Mouse (Mus musculus): ENCODE data around the gene Folr1. TPM values are rescaled to one million over a fixed set of nuclear protein-coding genes. Genes with fewer than 3 reads are reported as not detected.

Gene Folr1
- polyA plus RNA-seq, 1 experiment from 2014 or later, result 0.41 TPM

DNA sequence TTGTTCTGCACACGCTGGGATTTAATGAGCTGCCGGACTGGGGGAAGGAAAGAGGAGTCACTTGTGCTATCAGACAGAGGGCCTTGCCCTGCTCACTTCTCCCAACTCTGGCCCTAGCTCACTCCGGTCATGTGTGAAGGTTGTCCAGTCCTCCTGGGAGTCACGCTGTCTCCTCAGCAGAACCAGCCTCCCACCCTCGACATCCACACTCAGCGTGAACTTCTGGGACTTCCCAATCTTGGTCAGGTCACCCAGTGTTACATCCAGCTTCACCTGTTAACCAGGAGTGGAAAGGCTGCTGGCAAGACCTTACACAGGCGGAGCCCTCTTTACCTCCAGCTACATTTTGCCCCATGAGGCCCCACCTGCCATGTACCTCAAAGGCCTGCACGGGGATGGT is 39.2 kb downstream of the Folr1 start:
- H3K4me3 ChIP-seq (replicated peaks), result no peak overlapping the region
- H3K27ac ChIP-seq, result no peak overlapping the region
- peaks cover 13% of the 10 kb centered on the region for H3K4me1 ChIP-seq (replicated peaks)
- H3K4me2 ChIP-seq, result no peak overlapping the region
- peaks cover 17% of the 10 kb centered on the region for H3K27me3 ChIP-seq
- 76% methylated on average over 8 of the region's 8 CpGs for WGBS (ENCODE audit: insufficient replicate concordance)
- no peak for ATAC-seq (ENCODE audit: low read depth)
- no peaks in the 10 kb centered on the region for H3K9me3 ChIP-seq (replicated peaks)
- H3K36me3 ChIP-seq, result peaks cover 59% of the 10 kb centered on the region
- no peak for DNase-seq
- H3K9ac ChIP-seq, result no peak overlapping the region

DNA sequence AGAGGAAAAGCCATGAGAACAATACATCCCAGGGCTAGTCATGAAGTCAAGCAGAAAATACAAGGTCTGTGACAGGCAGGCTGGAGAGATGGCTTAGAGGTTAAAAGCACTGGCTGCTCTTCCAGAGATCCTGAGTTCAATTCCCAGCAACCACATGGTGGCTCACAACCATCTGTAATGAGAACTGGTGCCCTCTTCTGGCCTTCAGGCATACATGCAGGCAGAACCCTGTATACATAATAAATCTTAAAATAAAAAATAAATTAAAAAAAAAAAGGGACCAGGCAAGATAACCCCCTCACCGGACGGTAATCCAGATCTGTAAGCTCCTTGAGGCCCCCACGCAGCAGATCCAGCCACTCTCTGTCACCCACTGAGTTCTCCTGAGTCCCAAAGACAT is 40.2 kb downstream of the Folr1 start:
- ATAC-seq (ENCODE audit: low read depth) (no peak), DNase-seq (no peak)
- Histone ChIP-seq H3K4me1 (replicated peaks) (peaks cover 2% of the 10 kb centered on the region; the same call in 1 of the 2 replicates), H3K27me3 (peaks cover 6% of the 10 kb centered on the region), H3K36me3 (peaks cover 59% of the 10 kb centered on the region), H3K9me3 (replicated peaks) (no peaks in the 10 kb centered on the region), H3K9ac (no peak overlapping the region), H3K4me2 (no peak overlapping the region), H3K27ac (no peak overlapping the region), H3K4me3 (replicated peaks) (no peak overlapping the region)
- WGBS (ENCODE audit: insufficient replicate concordance), result 84% methylated on average over 3 of the region's 3 CpGs

DNA sequence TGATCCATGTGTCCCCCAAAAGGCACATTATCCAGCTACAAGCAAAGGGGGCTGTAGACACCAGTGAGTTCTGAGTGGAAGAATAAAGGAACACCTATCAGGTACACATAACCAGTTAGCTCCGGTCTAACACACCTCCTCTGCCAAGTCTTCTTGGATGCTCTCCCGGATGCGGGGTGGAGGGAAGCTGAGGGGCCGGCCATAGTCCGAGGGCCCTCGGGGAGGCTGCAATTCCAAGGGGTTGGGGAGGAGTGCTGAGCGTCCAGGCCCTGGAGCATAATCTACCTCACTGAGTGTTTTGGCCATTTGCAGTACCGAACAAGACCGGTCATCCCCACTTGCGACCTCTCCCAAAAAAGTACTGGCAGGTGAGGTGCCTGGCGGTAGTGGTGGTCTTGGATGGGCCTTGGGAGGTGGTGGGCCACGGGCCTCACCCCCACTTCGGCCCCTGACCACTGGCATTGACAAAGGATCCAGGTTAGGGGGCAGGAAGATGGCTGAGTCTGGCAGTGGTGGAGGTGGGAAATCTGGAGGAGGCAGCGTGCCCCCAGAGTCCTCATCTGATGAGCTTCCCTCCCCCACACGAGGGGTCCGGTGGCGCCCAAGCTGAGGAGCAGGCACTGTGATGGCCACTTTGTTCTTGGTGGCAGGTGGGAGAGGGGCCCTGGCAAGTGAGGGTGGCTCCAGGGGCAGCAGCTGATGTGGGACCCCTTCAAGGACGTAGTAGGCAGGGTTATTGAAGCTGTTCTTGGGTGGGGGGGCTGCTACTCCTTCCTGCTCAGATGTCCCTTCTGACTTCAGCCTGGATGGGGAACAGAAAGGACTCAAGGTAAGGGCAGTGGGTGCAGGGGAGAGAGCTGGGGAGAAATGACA is 46.6 kb downstream of the Folr1 start:
- Histone ChIP-seq H3K36me3 (peaks cover 28% of the 10 kb centered on the region), H3K4me3 (replicated peaks) (no peak overlapping the region), H3K4me2 (no peak overlapping the region), H3K9me3 (replicated peaks) (no peaks in the 10 kb centered on the region), H3K27ac (no peak overlapping the region), H3K4me1 (replicated peaks) (peaks cover 19% of the 10 kb centered on the region; the same call in 1 of the 2 replicates), H3K27me3 (peaks cover 54% of the 10 kb centered on the region), H3K9ac (no peak overlapping the region)
- 80% methylated on average over 18 of the region's 18 CpGs for WGBS (ENCODE audit: insufficient replicate concordance)
- no peak for DNase-seq
- ATAC-seq (ENCODE audit: low read depth), result no peak

DNA sequence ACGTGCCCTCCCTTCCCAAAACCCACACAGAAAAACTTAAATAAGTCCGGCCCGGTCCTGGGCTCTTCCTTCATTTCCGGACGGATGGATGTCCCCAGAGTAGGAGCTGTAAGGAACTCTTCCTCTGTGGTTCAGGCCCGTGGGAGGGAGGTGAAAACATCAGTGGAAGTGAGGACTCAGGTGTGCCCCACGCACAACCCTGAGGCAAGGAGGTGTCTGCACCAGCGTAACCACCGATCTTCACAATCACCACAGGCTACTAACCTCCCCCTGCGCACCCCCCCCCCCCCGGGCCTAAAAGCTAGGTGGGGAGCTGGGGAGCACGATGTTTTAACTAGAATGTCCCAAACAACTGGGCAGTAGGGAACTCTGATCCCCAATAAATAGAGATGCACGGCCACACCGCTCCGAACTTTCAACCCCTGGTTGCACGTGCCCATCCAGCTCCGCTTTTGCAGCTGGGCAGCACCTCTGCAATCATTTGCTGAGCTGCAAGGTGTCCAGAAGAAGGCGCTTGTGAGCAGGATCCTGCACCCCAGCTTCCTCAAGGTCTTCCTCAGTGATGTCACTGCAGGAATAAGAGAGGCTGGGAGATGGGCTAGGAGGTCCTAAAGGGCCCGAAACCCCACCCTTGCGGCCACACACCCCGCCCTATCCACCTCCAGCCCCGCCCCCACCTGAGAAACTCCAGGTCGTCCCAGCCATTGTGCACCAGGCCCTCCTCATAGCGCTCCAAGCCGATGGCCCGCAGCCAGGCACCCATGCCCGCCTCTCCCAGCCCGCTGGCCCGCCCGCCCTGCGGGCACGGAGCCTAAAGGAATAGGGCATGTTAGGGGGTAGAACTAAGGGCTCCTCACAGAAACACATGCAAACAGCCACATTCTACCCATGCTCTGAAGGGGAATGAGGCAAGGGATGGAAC is 47.5 kb downstream of the Folr1 start:
- peaks cover 19% of the 10 kb centered on the region; the same call in 1 of the 2 replicates for H3K4me1 ChIP-seq (replicated peaks)
- ATAC-seq (ENCODE audit: low read depth) (no peak), DNase-seq (no peak)
- H3K9ac ChIP-seq, result no peak overlapping the region
- peaks cover 63% of the 10 kb centered on the region for H3K27me3 ChIP-seq
- H3K36me3 ChIP-seq, result peaks cover 22% of the 10 kb centered on the region
- H3K27ac ChIP-seq, result no peak overlapping the region
- WGBS (ENCODE audit: insufficient replicate concordance), result 51% methylated on average over 32 of the region's 32 CpGs
- no peak overlapping the region for H3K4me2 ChIP-seq
- H3K4me3 ChIP-seq (replicated peaks), result no peak overlapping the region
- H3K9me3 ChIP-seq (replicated peaks), result no peaks in the 10 kb centered on the region

DNA sequence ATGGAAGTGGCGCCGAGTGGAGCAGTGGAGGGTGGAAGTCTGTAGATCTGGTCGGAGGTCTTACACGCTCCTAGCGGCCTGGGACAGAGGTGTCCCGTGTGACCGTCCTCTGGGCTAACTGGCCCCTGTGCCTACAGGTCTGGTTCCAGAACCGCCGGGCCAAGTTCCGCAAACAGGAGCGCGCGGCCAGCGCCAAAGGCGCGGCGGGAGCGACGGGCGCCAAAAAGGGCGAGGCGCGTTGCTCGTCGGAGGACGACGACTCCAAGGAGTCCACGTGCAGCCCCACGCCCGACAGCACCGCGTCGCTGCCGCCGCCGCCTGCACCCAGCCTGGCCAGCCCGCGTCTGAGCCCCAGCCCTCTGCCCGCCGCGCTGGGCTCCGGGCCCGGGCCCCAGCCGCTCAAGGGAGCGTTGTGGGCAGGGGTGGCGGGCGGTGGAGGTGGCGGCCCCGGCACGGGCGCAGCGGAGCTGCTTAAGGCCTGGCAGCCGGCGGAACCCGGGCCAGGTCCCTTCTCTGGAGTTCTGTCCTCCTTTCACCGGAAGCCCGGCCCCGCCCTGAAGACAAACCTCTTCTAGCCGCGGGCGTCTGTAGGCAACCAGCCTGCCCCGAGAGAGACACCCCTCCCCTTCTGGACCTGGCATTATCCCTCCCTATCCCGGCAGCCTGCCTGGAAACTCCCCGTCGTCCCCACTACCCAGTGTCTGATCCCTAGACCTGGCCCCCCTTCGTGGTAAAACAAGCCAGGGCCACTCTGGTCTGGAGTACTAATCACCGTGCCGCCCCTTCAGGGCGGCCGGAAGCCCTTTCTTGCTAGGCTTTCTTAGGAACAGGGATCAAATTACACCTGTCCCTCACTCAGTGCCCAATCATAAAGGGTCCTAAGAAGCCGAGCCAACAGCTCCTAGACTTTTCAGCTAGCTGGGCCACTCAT is 48.8 kb downstream of the Folr1 start:
- Histone ChIP-seq H3K9me3 (replicated peaks) (no peaks in the 10 kb centered on the region), H3K36me3 (peaks cover 11% of the 10 kb centered on the region; the same call in 1 of the 2 replicates), H3K4me3 (replicated peaks) (peak overlapping the region; percentile 51), H3K9ac (peak overlapping the region; percentile 38; the same call in 1 of the 2 replicates), H3K27me3 (peaks cover 76% of the 10 kb centered on the region), H3K4me2 (peak overlapping the region; percentile 66), H3K4me1 (replicated peaks) (peaks cover 19% of the 10 kb centered on the region; the same call in 1 of the 2 replicates), H3K27ac (no peak overlapping the region)
- WGBS (ENCODE audit: insufficient replicate concordance), result 1% methylated on average over 69 of the region's 71 CpGs
- peak; percentile 45 for ATAC-seq (ENCODE audit: low read depth)
- no peak for DNase-seq

DNA sequence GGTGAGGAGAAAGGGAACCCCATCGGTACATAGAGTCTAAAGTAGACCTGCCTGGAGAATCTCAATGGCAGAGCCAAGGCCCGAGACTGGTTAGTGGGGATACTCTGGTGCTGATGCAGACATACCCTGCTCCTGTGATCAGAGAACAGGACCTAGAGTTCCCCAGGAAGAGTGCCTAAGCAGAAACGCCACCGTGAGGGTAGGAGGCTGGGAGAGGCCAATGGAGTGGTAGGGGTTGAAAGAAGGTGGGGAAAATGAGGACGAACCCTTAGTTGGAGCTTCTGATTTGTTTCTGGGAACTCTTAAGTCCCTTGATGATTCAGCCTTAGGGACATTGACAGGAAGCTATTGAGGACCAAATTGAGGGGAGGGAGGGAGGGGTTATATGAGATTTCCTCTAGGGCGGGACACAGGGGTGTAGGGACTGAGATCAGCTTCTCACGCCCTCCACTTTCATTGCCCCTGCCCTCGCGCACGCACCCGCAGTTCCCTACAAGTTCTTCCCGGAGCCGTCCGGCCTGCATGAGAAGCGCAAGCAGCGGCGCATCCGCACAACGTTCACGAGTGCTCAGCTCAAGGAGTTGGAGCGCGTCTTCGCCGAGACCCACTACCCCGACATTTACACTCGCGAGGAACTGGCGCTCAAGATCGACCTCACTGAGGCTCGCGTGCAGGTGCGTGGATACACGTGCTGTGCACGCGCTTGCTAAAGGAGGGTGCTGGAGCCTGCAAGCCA is 50.1 kb downstream of the Folr1 start:
- no peak overlapping the region for H3K27ac ChIP-seq
- WGBS (ENCODE audit: insufficient replicate concordance), result 3% methylated on average over 35 of the region's 35 CpGs
- H3K9me3 ChIP-seq (replicated peaks), result no peaks in the 10 kb centered on the region
- no peak overlapping the region for H3K9ac ChIP-seq
- ATAC-seq (ENCODE audit: low read depth) (no peak), DNase-seq (no peak)
- H3K4me2 ChIP-seq, result peak overlapping the region; percentile 26; the same call in 1 of the 2 replicates
- H3K36me3 ChIP-seq, result peaks cover 8% of the 10 kb centered on the region; the same call in 1 of the 2 replicates
- H3K27me3 ChIP-seq, result peaks cover 83% of the 10 kb centered on the region
- H3K4me1 ChIP-seq (replicated peaks), result peaks cover 19% of the 10 kb centered on the region; the same call in 1 of the 2 replicates
- no peak overlapping the region; the same call in 1 of the 2 replicates for H3K4me3 ChIP-seq (replicated peaks)

DNA sequence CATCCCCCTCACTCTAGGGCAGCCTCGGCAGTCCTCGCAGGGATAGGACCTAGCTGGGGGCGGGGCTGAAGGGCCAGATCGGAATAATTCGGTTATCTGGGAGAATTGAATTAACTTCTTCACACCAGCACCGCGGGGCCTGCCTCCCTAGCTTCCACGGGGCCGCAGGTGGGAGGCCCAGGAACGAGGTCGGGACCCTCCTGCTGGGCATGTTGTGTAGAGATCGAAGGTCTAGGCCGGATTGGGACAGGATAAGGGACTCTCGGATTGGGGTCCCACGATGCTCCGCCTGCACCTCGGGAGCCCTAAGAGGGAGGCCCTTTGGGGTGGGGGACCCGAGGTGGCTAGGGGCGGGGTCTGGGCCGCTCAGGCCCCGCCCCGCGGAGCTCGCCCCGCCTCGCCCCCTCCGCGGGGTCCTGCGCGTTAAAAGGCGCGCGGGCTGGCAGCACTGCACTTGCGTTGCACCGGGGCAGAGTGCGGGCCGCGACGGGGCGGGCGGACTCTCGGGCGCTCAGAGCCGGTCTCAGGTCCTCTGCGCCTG is 52.7 kb downstream of the Folr1 start, which contains the start of gene Phox2a:
TSS of gene Phox2a (plus strand) at position 453 of the 541 bp plus-strand sequence.
- Histone ChIP-seq H3K27ac (no peak within 1 kb of the TSS), H3K9me3 (replicated peaks) (no peaks in the 10 kb centered on the region), H3K4me1 (replicated peaks) (peaks cover 19% of the 10 kb centered on the region; the same call in 1 of the 2 replicates), H3K4me2 (peak within 1 kb of the TSS; percentile 36), H3K4me3 (replicated peaks) (peak within 1 kb of the TSS; percentile 12), H3K27me3 (peaks cover 75% of the 10 kb centered on the region), H3K9ac (no peak within 1 kb of the TSS), H3K36me3 (no peaks in the 10 kb centered on the region)
- ATAC-seq (ENCODE audit: low read depth), result no peak
- WGBS (ENCODE audit: insufficient replicate concordance), result 3% methylated on average over 45 of the region's 45 CpGs
- DNase-seq, result no peak

Small RNAs within 50 kb of the gene (microRNA-seq; reads per million reads assigned to microRNA genes)
- gene Gm22655, result not detected

Other genes starting within 250 kb of the Folr1 start
- 30.3 and 31.9 TPM in 2 replicates for gene Clpb, start 207.2 kb downstream of the Folr1 start, polyA plus RNA-seq (2015; fragmentation: Nextera tagmentation; extraction: Ambion mirVana)
- not detected in 2 replicates for gene Phox2a, start 52.5 kb downstream of the Folr1 start, polyA plus RNA-seq (2015; fragmentation: Nextera tagmentation; extraction: Ambion mirVana)
- gene Inppl1, start 32.6 kb downstream of the Folr1 start, polyA plus RNA-seq (2015; fragmentation: Nextera tagmentation; extraction: Ambion mirVana), result 3.6 and 5.2 TPM in 2 replicates
- 3.6 and 4.4 TPM in 2 replicates for gene Folr2, start 13.6 kb downstream of the Folr1 start, polyA plus RNA-seq (2015; fragmentation: Nextera tagmentation; extraction: Ambion mirVana)
- 66.2 and 71.8 TPM in 2 replicates for gene Anapc15, start 7.1 kb downstream of the Folr1 start, polyA plus RNA-seq (2015; fragmentation: Nextera tagmentation; extraction: Ambion mirVana)
- gene Lamtor1, start 35.1 kb upstream of the Folr1 start, polyA plus RNA-seq (2015; fragmentation: Nextera tagmentation; extraction: Ambion mirVana), result 75.2 and 76.5 TPM in 2 replicates
- gene Tomt, start 35.6 kb upstream of the Folr1 start, polyA plus RNA-seq (2015; fragmentation: Nextera tagmentation; extraction: Ambion mirVana), result 0.15 and 0.21 TPM in 2 replicates
- 2.1 TPM in 2 replicates for gene Lrrc51, start 63.1 kb upstream of the Folr1 start, polyA plus RNA-seq (2015; fragmentation: Nextera tagmentation; extraction: Ambion mirVana)
- gene Numa1, start 63.3 kb upstream of the Folr1 start, polyA plus RNA-seq (2015; fragmentation: Nextera tagmentation; extraction: Ambion mirVana), result 24.5 and 30.7 TPM in 2 replicates
- 9.1 and 11.1 TPM in 2 replicates for gene Il18bp, start 147.9 kb upstream of the Folr1 start, polyA plus RNA-seq (2015; fragmentation: Nextera tagmentation; extraction: Ambion mirVana)
- 10.6 and 11.6 TPM in 2 replicates for gene Rnf121, start 194.7 kb upstream of the Folr1 start, polyA plus RNA-seq (2015; fragmentation: Nextera tagmentation; extraction: Ambion mirVana)
- gene Xndc1, start 194.7 kb upstream of the Folr1 start, polyA plus RNA-seq (2015; fragmentation: Nextera tagmentation; extraction: Ambion mirVana), result 13.6 and 14.2 TPM in 2 replicates
- 0.22 and 0.28 TPM in 2 replicates for gene Xntrpc, start 194.9 kb upstream of the Folr1 start, polyA plus RNA-seq (2015; fragmentation: Nextera tagmentation; extraction: Ambion mirVana)
- not detected in 2 replicates for gene Trpc2, start 212.3 kb upstream of the Folr1 start, polyA plus RNA-seq (2015; fragmentation: Nextera tagmentation; extraction: Ambion mirVana)
- 0.22 and 0.48 TPM in 2 replicates for gene Art1, start 231.0 kb upstream of the Folr1 start, polyA plus RNA-seq (2015; fragmentation: Nextera tagmentation; extraction: Ambion mirVana)
- gene Art5, start 238.7 kb upstream of the Folr1 start, polyA plus RNA-seq (2015; fragmentation: Nextera tagmentation; extraction: Ambion mirVana), result 0.07 and 0.32 TPM in 2 replicates
- gene Chrna10, start 246.0 kb upstream of the Folr1 start, polyA plus RNA-seq (2015; fragmentation: Nextera tagmentation; extraction: Ambion mirVana), result not detected in 2 replicates

All from liver, embryonic 13.5 days (tissue).